Mouse (Mus musculus): Measurements from ENCODE around the gene Dcun1d3.

DNA sequence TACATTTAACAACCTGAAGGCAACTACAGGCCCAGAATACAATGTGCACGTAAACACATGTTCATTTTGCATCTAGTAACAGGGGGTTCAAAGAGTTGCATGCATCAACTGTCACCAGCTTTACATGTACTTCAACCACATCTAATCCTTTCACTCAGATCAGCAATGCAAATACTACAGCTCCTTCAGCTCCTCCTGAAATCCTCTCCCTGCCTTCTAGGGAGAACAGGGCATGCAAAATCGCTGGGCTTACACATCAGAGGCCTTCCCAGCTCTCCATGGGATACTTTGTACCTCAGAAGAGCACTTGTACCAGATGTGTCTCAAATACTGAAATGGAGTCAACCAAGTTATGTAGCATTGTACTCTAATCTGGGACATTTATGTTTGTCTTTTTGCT, 23.0 kb downstream of the Dcun1d3 start:
- TF ChIP-seq CTCF (IDR thresholded peaks at IDR 0.05; ENCODE audit: low read depth, low read length) = no peak
- TF ChIP-seq POLR2A (IDR thresholded peaks at IDR 0.05; ENCODE audit: insufficient read depth, low read length) = no peak
- no peak for TF ChIP-seq EP300 (IDR thresholded peaks at IDR 0.05; ENCODE audit: insufficient read depth, low read depth, low read length)

All from ES-Bruce4 (cell line).